Mouse (Mus musculus): ENCODE results near the gene Jund.

Jund gene

DNA sequence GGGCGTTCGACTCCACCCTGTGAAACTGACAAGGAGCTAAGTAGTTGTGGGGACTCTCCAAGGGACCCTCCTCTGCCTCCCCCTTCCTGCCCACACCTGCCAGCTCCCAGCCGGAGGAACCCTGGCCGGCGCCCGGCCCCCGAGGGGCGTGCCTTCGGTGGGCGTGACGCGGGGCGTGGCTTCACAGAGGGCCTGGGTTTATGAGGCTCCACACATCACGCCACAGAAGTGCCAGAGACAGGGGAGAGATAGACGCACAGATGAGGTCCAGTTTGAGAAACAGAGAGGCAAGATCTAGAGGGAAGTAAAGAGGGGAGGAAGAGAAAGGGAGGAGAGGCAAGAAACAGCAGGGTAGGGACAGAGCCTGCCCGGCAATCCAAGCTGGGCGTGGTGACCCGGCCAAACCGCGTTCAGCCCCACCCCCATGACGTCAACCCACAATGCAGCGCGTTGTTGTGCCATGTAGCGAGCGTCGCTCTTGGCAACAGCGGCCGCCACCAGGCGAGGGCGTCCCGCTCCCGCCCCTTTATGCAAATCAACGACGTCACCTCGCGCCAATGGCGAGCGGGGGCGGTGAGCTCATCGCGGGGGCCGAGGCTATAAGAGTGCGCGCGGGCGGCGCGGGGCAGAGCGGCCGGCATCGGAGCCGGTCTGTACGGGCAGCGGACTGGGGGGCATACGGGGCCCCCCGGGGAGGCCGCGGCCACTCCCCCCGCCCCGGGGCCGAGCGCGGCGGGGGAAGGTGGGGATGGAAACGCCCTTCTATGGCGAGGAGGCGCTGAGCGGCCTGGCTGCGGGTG lies at the start of gene Jund:
Gene Jund (plus strand): TSS at position 640 of the 800 bp plus-strand sequence.
- DNase-seq: peak; percentile 100

GRCm38 (mm10) chr8:70649324-70649723 lies 49.4 kb upstream of the Jund start:
- DNase-seq: peak; percentile 84 to 90

GRCm38 (mm10) chr8:70650351-70650750 lies 48.4 kb upstream of the Jund start:
- no peak for DNase-seq

DNA sequence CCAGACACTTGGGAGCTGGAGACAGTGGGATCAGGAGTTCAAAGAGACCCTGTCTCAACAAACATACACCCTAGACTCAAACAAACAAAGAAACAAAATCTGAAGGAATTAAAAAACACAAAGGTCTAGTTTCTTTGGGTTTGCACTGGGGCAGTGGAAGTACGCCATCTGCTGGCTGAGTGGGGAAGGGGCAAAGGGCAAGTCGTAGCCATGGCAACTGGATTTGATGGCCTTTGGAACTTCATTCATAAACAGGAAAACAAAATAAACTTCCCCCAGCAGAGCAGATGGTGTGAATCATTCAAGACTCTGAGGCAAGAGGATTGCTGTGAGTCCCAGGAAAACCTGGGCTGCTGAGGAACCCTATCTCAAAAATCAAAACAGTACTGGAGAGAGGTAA lies 45.5 kb upstream of the Jund start:
- DNase-seq: peak in 1 of 2 experiments; percentile 50

DNA sequence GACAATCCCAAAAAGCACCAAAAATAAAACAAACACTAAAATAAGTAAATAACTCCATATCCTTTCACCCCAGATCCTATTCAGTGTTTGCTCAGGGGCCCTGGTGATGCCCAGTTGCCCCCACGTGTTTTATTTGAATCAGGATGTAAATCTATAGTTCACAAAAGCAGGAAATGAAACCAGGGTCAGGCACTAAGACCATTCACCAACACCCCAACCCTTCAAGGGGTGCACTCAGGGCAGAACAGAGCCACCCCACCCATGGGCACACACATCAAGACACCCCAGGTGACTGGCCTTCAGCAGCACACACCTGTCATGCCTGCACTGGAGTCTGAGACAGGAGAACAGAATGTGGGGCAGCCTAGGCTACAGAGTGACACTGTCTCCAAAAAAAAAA lies 44.6 kb upstream of the Jund start:
- DNase-seq: no peak

GRCm38 (mm10) chr8:70655469-70655868 lies 43.3 kb upstream of the Jund start:
- DNase-seq: no peak

- no peak for DNase-seq
These were observed 42.5 kb upstream of the Jund start for GRCm38 (mm10) chr8:70656193-70656790.

- DNase-seq: no peak
These were observed 41.5 kb upstream of the Jund start for GRCm38 (mm10) chr8:70657214-70657613.

GRCm38 (mm10) chr8:70657739-70658138 lies 41.0 kb upstream of the Jund start:
- no peak for DNase-seq

GRCm38 (mm10) chr8:70658897-70659603 lies 39.7 kb upstream of the Jund start:
- DNase-seq: no peak

GRCm38 (mm10) chr8:70659604-70660272 lies 39.0 kb upstream of the Jund start:
- DNase-seq: peak; percentile 65 to 71

DNA sequence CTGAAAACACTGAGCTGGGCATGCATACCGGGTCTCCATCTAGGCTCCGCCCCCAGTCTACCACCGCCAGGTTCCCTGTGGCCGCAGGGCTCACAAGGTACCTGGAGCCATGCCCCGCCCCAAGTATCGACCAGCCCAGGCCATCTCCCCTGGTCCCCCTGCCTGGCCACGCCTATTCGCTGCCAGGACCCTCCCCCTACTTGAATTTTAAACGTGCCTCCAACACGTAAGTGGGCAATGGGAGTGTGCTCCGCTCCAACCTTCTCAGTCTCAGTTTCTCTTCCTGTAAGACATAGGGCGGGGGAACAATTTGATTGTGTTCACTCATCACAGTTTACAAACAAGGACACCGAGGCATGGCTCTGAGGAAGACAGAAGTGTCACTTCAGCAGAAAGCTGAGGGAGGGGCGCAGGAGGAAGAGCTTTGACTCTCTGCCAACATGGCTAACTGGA lies 38.5 kb upstream of the Jund start, which contains the start of gene Pgpep1:
Gene Pgpep1 (minus strand): TSS at position 116 of the 453 bp plus-strand sequence.
- DNase-seq: no peak

GRCm38 (mm10) chr8:70663691-70664090 lies 35.1 kb upstream of the Jund start:
- no peak for DNase-seq

DNA sequence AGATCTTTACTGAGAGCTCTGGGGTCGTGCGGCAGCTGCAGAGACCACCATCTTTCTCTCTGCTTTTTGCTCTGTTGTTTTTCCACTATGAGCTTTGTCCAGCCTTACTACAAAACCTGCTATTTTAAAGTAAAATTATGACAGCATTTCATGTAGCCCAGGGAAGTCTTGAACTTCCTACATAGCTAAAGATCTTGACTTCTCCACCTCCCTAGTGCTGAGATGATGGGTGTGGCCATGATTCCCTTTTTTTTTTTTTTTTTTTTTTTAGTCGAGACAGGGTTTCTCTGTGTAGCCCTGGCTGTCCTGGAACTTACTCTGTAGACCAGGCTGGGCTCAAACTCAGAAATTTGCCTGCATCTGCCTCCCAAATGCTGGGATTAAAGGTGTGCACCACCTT lies 34.1 kb upstream of the Jund start:
- DNase-seq: no peak

DNA sequence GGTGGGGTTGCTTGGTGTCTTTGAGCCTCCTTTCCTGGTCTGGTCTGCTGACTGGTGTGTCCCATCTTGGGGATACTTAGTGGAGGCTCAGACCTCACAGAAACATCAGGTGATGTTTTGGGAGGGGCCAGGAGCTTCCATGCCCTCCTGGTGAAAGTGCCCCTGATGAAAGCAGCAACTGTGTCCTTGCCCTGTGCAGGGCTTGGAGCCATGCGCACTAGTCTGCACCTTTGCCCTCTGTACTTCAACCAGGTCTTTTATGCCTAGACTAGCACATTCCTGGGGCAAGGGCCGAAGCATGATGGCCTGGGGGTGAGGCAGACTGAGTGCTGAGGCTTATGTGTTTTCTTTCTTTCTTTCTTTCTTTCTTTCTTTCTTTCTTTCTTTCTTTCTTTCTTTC lies 33.1 kb upstream of the Jund start:
- no peak for DNase-seq

GRCm38 (mm10) chr8:70667071-70667470 lies 31.7 kb upstream of the Jund start:
- no peak for DNase-seq

DNA sequence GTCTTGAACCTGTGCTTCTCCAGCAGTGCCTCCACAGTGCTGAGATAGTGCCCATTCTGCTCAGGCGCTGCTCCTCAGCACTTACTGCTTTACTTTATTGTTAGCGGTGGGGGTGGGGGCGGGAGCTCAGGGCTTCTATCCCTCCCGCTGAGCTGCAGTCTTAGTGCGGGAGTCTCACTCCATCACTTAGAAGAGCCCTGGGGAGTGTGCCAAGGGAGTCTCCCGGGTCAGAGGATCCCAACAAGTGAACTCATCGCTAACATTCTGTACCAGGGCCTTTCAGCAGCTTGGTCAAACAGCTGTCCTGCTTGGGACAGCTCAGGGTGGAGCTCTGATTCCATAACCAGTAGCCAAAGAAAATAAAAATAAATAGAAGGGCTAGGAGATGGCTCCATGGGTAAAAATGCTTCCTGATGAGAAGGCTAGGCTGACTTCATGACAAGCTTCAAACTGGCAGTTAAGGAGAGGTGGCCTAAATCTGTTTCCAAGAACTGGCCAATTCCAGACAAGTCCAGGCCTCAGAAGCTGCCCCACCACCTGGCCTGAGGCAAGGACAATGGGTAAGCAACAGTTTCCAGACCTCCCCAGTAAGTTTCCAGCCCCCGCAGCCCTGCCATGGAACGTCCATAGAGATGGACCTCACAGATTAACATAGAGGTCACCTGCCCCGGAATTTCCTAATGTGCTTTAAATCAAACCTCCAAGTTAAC lies 27.0 kb upstream of the Jund start:
- DNase-seq: no peak

DNA sequence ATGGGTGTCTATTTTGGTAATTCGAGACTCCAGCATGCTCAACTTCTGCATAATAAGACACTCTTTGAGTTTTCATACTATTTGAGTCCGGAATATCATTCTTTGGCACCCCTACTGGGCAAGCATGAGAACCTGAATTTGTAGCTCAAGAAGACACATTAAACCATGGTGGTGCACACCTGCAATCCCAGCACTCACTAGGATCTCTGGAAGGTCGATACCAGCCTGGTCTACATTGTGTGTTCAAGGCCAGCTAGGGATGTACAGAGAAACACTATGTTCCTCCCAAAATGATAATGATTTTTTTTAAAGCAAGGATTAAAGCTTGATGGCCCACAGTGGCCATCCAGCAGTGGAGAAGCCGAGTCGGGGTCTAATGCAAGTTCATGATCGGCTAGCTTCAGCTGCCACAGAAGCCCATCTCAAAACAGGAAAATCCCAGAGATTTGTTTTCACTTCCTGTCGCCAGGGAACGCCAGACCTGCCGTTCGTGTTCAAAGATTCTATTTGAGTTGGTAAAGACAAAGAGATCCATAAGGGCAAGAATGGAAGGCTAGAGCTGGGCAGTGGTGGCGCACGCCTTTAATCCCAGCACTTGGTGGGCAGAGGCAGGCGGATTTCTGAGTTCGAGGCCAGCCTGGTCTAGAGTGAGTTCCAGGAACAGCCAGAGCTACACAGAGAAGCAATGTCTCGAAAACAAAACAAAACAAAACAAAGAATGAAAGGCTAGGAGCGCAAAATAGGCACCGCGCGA lies 26.2 kb upstream of the Jund start:
- DNase-seq: no peak

- peak; percentile 98 to 100 for DNase-seq
These were observed 25.5 kb upstream of the Jund start, which contains the start of gene Lsm4 for GRCm38 (mm10) chr8:70673079-70673856. Gene Lsm4, plus strand, starts transcription at chr8:70673248.

DNA sequence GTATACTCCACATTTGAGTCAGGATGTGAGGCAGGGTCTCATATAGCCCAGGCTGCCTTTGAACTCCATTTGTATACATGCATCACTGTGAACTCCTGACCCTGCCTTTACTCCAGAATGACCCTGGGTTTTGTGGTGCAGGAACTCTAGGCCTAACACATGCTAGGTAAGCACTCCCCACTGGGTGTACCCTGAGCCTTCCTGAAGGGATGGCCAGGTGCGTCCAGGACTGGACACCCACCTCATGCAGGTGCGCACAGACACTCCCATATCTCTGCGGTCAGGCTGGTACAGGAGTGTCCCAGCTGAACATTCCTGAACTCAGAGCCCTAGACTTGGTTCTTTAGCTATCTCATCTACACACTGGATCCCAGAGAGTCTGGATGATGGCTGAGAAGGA lies 24.6 kb upstream of the Jund start:
- no peak for DNase-seq

DNA sequence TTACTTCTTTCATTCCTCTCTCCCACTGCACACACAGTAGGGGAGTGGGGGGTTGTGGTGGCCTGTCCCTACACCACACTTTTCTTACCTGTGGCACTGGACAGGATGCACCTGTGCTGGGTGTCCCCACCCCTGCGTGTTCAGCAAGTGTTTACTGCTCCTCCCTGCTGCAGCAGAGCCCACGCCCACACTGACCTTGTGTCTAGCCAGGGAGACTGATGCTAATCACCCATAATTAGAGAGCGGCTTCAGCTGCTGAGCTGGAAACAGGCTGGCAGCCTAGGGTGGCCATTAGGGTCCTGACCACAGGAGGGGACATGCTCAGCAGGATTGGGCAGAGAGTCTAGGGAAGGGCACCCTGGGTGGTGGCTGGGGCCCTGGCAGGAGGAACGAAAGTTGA lies 24.0 kb upstream of the Jund start:
- DNase-seq: no peak
